Mouse (Mus musculus) splenic B cell, adult 2 months (primary cell): Measurements from ENCODE around the gene Shisal2b.
"Not testable (repeated sequence)": the region's sequence is repeated elsewhere in the genome, so short reads cannot be mapped to it uniquely, and the experiment has no call there.

Experiments used
- DNase-seq: peaks from one replicate; pipeline ENCODE4 v3.0.0-alpha.2; 2011; ENCODE audit warnings: low read depth, low spot score
- H3K27me3 ChIP-seq: 2 replicates; pipeline ENCODE4 v1.6.1; 2012; ENCODE audit warnings: mild to moderate bottlenecking, low read length, moderate library complexity, mixed read lengths; ENCODE audit not compliant: control insufficient read depth, poor library complexity, insufficient read depth, severe bottlenecking
- H3K36me3 ChIP-seq: 2 replicates; pipeline ENCODE4 v1.6.1; 2012; ENCODE audit warnings: mild to moderate bottlenecking, low read length, moderate library complexity, mixed read lengths; ENCODE audit not compliant: control insufficient read depth, poor library complexity, insufficient read depth, severe bottlenecking

Gene Shisal2b

GRCm38 (mm10) chr13:104863127-104863979 lies at the start of gene Shisal2b:
Shisal2b (minus strand) TSS chr13:104863893.
- DNase-seq = peak; percentile 18
- no peaks in the 10 kb centered on the region for H3K36me3 ChIP-seq
- no peaks in the 10 kb centered on the region for H3K27me3 ChIP-seq

- not testable (repeated sequence) for DNase-seq, H3K36me3 ChIP-seq, H3K27me3 ChIP-seq
Observed at GRCm38 (mm10) chr13:104911626-104912025, 47.9 kb upstream of the Shisal2b start.

- DNase-seq, H3K27me3 ChIP-seq, H3K36me3 ChIP-seq: not testable (repeated sequence)
Observed at GRCm38 (mm10) chr13:104911006-104911405, 47.3 kb upstream of the Shisal2b start.

GRCm38 (mm10) chr13:104908691-104909090 lies 45.0 kb upstream of the Shisal2b start:
- Histone ChIP-seq H3K36me3 (no peaks in the 10 kb centered on the region), H3K27me3 (no peaks in the 10 kb centered on the region)
- DNase-seq = no peak

DNA sequence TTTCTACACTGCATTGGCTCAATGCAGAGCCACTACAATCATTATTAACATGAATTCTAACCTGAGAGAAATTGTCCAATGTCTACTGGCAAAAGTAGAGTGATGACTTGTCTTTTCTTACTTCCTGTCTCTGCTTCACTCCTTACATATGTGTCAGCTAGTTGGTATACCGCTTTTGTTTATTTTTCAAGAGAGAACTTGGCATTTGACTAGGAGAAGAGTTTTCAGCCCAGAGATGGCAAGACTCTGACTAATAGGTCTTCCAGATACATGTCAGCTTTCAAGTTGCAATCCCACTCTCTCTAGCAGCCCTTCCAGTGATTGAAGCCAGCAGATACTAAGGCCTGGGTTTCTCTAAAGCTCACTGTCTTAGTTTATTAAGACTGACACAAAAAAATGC lies 31.1 kb upstream of the Shisal2b start:
- no peak for DNase-seq
- no peaks in the 10 kb centered on the region for H3K36me3 ChIP-seq
- H3K27me3 ChIP-seq = no peaks in the 10 kb centered on the region

GRCm38 (mm10) chr13:104892337-104892736 lies 28.6 kb upstream of the Shisal2b start:
- Histone ChIP-seq H3K36me3 (no peaks in the 10 kb centered on the region), H3K27me3 (no peaks in the 10 kb centered on the region)
- no peak for DNase-seq

DNA sequence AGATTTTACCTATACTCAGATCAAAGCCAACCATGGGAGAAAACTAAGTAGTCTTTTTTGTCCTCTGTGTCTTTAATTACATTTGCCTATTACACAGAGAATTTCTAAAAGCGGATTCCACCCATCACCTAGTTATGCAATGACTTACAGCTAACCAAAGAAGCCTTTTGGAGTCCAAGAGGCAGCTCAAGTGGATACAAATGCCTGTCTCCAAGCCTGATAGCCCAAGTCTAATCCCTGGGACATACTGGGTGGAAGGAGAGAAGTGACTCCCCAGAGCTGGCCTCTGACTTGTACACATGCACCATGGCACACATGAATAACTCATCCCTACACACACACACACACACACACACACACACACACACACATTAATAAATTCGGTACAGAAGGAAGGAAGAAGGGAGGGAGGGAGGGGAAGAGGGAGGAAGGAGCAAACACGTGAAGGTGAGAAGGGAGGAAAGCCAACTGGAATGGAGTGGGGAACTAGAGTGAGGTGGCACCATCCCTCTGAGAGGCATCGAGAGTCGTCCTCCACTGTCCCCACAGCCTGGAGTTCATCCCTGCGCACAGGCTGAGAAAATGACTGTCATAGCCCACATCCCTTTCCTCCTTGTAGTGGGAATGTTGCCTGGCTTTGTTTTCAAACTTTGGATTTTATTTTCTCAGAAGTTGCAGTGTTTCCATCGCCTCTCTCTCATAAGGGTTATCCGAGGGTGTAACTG lies 22.8 kb upstream of the Shisal2b start:
- DNase-seq = no peak
- no peaks in the 10 kb centered on the region for H3K27me3 ChIP-seq
- no peaks in the 10 kb centered on the region for H3K36me3 ChIP-seq

DNA sequence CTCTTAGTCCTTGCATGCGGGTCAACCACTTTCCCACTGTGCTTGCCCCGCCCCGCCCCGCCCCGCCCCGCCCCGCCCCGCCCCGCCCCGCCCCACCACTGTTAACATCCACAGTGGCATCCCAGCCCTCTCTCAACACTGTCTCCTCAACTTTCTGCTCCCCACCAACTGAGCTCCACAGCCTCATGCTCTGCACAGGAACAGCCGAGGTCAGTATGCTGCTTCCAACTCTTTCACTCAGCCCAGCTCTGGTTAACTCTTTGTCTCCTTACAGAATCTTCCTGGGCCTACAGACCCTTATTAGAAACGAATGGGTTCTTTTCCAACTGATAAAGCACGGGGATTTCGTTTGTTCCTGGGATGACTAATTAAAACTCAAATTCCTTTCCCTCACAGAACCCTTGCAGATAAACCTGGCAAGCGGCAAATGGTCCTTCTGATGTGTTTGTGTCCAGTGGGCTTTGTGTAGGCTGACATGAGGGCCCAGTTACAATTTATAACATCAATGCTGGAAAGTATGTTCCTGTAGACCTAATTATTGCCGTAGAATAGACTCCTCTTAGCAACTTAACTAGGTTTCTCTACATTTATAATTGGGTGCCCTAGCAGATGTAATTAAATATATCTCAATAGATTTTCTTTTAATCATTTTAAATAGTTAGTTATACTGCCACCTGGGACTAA lies 20.0 kb upstream of the Shisal2b start:
- Histone ChIP-seq H3K27me3 (no peaks in the 10 kb centered on the region), H3K36me3 (no peaks in the 10 kb centered on the region)
- DNase-seq = no peak

DNA sequence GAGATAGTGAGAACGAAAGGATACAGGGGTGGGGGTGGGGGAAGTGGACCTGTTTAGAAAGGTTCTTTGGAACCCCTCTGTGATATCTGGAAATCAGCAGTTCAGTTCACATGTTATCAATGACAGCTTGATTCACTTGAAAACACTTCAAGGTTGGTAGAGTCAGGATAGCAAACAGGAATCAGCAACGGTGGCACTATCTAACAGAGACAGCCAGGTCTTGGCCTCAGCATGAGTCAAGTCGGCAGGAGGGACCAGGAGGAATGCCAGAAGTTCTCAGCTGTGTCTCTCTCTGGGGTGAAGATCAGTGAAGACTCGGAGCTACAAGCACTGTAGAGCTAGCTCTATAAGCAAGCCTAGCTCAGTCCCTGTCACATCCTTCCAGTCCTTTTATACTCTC lies 14.8 kb upstream of the Shisal2b start:
- DNase-seq = no peak
- Histone ChIP-seq H3K36me3 (no peaks in the 10 kb centered on the region), H3K27me3 (no peaks in the 10 kb centered on the region)

DNA sequence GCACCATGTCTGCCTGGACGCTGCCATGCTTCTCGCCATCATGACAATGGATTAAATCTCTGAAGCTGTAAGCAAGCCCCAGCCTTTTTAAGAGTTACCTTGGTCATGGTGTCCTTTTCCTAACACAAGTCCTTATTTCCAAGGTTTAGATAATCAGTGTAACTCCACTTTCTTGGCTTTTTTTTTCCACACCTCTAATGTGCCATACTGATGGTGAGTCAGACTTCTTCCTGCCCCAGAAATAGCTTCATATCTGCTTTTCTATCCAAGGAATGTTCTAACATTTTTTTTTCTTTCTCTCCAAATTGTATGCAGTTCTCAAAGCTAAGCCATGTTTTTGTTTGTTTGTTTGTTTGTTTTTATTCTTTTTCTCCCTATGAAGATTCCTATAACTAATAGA lies 6.2 kb upstream of the Shisal2b start:
- no peak for DNase-seq
- Histone ChIP-seq H3K36me3 (no peaks in the 10 kb centered on the region), H3K27me3 (no peaks in the 10 kb centered on the region)

DNA sequence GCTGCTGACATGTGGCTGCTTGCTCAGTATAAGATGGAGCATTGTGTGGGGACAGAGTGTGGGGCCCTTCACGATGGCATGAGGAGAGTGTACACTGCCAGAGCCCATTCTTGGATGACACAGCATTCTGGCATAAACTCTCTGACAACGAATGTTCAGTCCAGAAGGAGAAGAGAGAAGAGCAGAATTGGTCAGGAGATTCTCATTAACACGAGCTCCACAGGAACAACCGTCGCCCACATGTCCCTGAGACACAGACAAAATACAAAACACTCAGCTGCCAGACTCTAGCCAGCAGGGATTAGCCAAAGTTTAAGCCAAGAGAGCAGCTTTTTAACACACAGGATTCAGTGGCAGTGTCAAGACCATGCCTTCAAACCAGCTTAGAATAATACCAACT lies 3.0 kb upstream of the Shisal2b start:
- Histone ChIP-seq H3K36me3 (no peaks in the 10 kb centered on the region), H3K27me3 (no peaks in the 10 kb centered on the region)
- no peak for DNase-seq

- DNase-seq = no peak
- no peaks in the 10 kb centered on the region for H3K27me3 ChIP-seq
- H3K36me3 ChIP-seq = no peaks in the 10 kb centered on the region
Observed at GRCm38 (mm10) chr13:104853645-104854044, 10.0 kb downstream of the Shisal2b start.

GRCm38 (mm10) chr13:104843295-104844089 lies 20.2 kb downstream of the Shisal2b start:
- no peak for DNase-seq
- H3K27me3 ChIP-seq = no peaks in the 10 kb centered on the region

DNA sequence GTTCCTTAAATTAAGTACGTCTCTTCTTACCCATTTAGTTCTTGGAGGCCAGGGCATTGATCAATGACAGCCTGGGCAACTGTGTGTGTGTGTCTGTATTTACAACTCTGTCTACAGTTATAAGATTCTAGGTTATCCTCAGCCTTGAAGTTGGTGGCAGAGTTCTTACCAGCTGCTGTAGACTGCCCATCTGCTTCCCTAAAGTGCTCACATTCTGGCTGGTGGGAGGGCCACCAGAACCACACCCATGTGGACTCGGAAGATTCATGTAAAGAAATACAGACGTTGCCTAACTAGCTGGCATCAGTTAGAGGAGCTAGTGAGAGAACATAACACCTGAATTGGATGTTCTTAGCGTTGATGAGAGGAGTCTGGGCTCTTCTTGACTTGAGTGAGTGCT lies 21.8 kb downstream of the Shisal2b start:
- Histone ChIP-seq H3K27me3 (no peaks in the 10 kb centered on the region), H3K36me3 (no peaks in the 10 kb centered on the region)
- no peak for DNase-seq

More at GRCm38 (mm10) chr13:104843295-104844089, 20.2 kb downstream of the Shisal2b start:
- no peaks in the 10 kb centered on the region for H3K36me3 ChIP-seq
